Mouse (Mus musculus) heart, adult 8-10 months (tissue): Measurements from ENCODE around the gene Rasl10a. TPM values are rescaled to one million over a fixed set of nuclear protein-coding genes. Genes with fewer than 3 reads are reported as not detected.
"Not testable (repeated sequence)": the region's sequence is repeated elsewhere in the genome, so short reads cannot be mapped to it uniquely, and the experiment has no call there.

Source experiments
- DNase-seq: peaks from one replicate; pipeline ENCODE4 v3.0.0; 2022; ENCODE audit warnings: low spot score
- microRNA-seq: library from miRNA; unstranded; fragments of <30 nt; microRNA quantifications from one replicate; pipeline ENCODE4 v1.2.0, GENCODE M21; 2022
- total RNA-seq, 4 experiments: library from RNA; stranded (reverse); gene quantifications; 2 replicates each; pipeline ENCODE4 v1.2.4; 2022

The Rasl10a gene
- total RNA-seq, 4 experiments from 2014 or later: 3.3 to 7.8 (median 5.8) TPM

GRCm38 (mm10) chr11:5074882-5075281 lies 17.0 kb downstream of the Rasl10a start:
- no peak for DNase-seq

GRCm38 (mm10) chr11:5075760-5076159 lies 17.8 kb downstream of the Rasl10a start:
- no peak for DNase-seq

- DNase-seq: not testable (repeated sequence)
Observed at GRCm38 (mm10) chr11:5076843-5077242, 18.9 kb downstream of the Rasl10a start.

- no peak for DNase-seq
Observed at GRCm38 (mm10) chr11:5089147-5089546, 31.2 kb downstream of the Rasl10a start.

GRCm38 (mm10) chr11:5091706-5092105 lies 33.8 kb downstream of the Rasl10a start:
- no peak for DNase-seq

- DNase-seq: no peak
Observed at GRCm38 (mm10) chr11:5095877-5096276, 37.9 kb downstream of the Rasl10a start.

- no peak for DNase-seq
Observed at GRCm38 (mm10) chr11:5096480-5097020, 38.6 kb downstream of the Rasl10a start.

GRCm38 (mm10) chr11:5098035-5098735 lies 40.3 kb downstream of the Rasl10a start:
- peak; percentile 53 for DNase-seq

GRCm38 (mm10) chr11:5098736-5099542 lies 41.0 kb downstream of the Rasl10a start, which contains the start of the genes Rhbdd3 and Ewsr1:
TSS of gene Rhbdd3 (plus strand) at chr11:5098926.
TSS of gene Ewsr1 (minus strand) at chr11:5099266.
- peak; percentile 97 for DNase-seq

- peak; percentile 85 for DNase-seq
Observed at GRCm38 (mm10) chr11:5099576-5100183, 41.8 kb downstream of the Rasl10a start.

GRCm38 (mm10) chr11:5100283-5100682 lies 42.4 kb downstream of the Rasl10a start:
- no peak for DNase-seq

GRCm38 (mm10) chr11:5100801-5101200 lies 42.9 kb downstream of the Rasl10a start:
- no peak for DNase-seq

GRCm38 (mm10) chr11:5101641-5102040 lies 43.7 kb downstream of the Rasl10a start:
- DNase-seq: no peak

GRCm38 (mm10) chr11:5102384-5102783 lies 44.5 kb downstream of the Rasl10a start:
- no peak for DNase-seq

GRCm38 (mm10) chr11:5103986-5104509 lies 46.1 kb downstream of the Rasl10a start:
- no peak for DNase-seq

GRCm38 (mm10) chr11:5109441-5109840 lies 51.5 kb downstream of the Rasl10a start:
- no peak for DNase-seq

Small RNA genes lying within 50 kb of the gene (microRNA-seq; reads per million reads assigned to microRNA genes)
- gene Gm47296: not detected

Other genes with a start within 250 kb of the Rasl10a start
- gene Nf2, start 208.6 kb upstream of the Rasl10a start, total RNA-seq: 10 to 100 TPM; 75.5 to 80.0 (median 78.3) TPM
- 1 to 10 TPM in 1 of 4 experiments, under 1 TPM in 3; 0.52 to 1.1 (median 0.82) TPM for gene Nipsnap1, start 184.2 kb upstream of the Rasl10a start, total RNA-seq
- gene Thoc5, start 162.8 kb upstream of the Rasl10a start, total RNA-seq: 10 to 100 TPM; 14.9 to 19.8 (median 16.2) TPM
- gene Nefh, start 110.1 kb upstream of the Rasl10a start, total RNA-seq: not detected
- 10 to 100 TPM; 44.3 to 62.4 (median 54.2) TPM for gene Ap1b1, start 71.3 kb upstream of the Rasl10a start, total RNA-seq
- gene Gas2l1, start 7.2 kb downstream of the Rasl10a start, total RNA-seq: 10 to 100 TPM; 13.8 to 18.1 (median 15.6) TPM
- gene Rhbdd3, start 40.8 kb downstream of the Rasl10a start, total RNA-seq: 10 to 100 TPM; 26.7 to 27.7 (median 27.3) TPM
- 100 to 1,000 TPM in 1 of 4 experiments, 10 to 100 TPM in 3; 74.3 to 111 (median 95.2) TPM for gene Ewsr1, start 41.1 kb downstream of the Rasl10a start, total RNA-seq
- gene Emid1, start 94.1 kb downstream of the Rasl10a start, total RNA-seq: 1 to 10 TPM in 1 of 4 experiments, under 1 TPM in 3; 0.73 to 2.0 (median 0.90) TPM
- gene Kremen1, start 203.4 kb downstream of the Rasl10a start, total RNA-seq: 100 to 1,000 TPM in 2 of 4 experiments, 10 to 100 TPM in 2; 86.5 to 107 (median 100) TPM